In genomic region chr1:74099001-74099435, GRCm38 (mm10) we compare ENCODE assay signal across 8 mouse cellular contexts. TPM values are rescaled to one million over a fixed set of nuclear protein-coding genes. Genes with fewer than 3 reads are reported as not detected.
DNase-seq lines count a peak whose midpoint lies in the region; ATAC-seq and TF ChIP-seq lines count a peak whose summit lies in the region.

No protein-coding gene starts in this region.

- WGBS in liver, embryonic 11.5 days = 3% methylated on average over 13 of the region's 14 CpGs
- 2% methylated on average over 12 of the region's 14 CpGs for WGBS in stomach, postnatal 0 days

- TF ChIP-seq CTCF in layer of hippocampus, adult 2 months (conservative IDR thresholded peaks at IDR 0.05) = no peak
- no peak for TF ChIP-seq CTCF in stomach, postnatal 0 days (IDR thresholded peaks at IDR 0.05; ENCODE audit: low read depth)

- no peak for TF ChIP-seq EP300 in stomach, postnatal 0 days (optimal IDR thresholded peaks at IDR 0.05)

- H3K9me3 ChIP-seq in liver, embryonic 11.5 days (ENCODE audit: control insufficient read depth, low read length) = no peaks in the 10 kb centered on the region
- H3K9me3 ChIP-seq in stomach, postnatal 0 days (ENCODE audit: control insufficient read depth, low read length) = no peaks in the 10 kb centered on the region

- peaks cover 7% of the 10 kb centered on the region; the same call in 1 of the 2 replicates for H3K4me1 ChIP-seq in liver, embryonic 11.5 days (replicated peaks; ENCODE audit: control insufficient read depth, insufficient read depth, low read length)
- no peaks in the 10 kb centered on the region for H3K4me1 ChIP-seq in stomach, postnatal 0 days (replicated peaks; ENCODE audit: control insufficient read depth, insufficient read depth)

- ATAC-seq in liver, embryonic 11.5 days (replicated peaks; ENCODE audit: low FRiP score) = no peak; the same call in 1 of the 2 replicates
- ATAC-seq in stomach, postnatal 0 days (ENCODE audit: low FRiP score, low TSS enrichment) = no peak; the same call in 1 of the 2 replicates
- no peak for ATAC-seq in erythroblast, adult 5-6 weeks (replicated peaks; ENCODE audit: low FRiP score, poor library complexity, severe bottlenecking)

- H3K36me3 ChIP-seq in liver, embryonic 11.5 days (ENCODE audit: control insufficient read depth, insufficient read depth, low read length) = no peaks in the 10 kb centered on the region
- no peaks in the 10 kb centered on the region for H3K36me3 ChIP-seq in stomach, postnatal 0 days (ENCODE audit: control insufficient read depth, insufficient read depth, low read length)

- no peak overlapping the region; the same call in 1 of the 2 replicates for H3K9ac ChIP-seq in liver, embryonic 11.5 days (ENCODE audit: low read depth, low read length)
- 0 out of 2 replicates have a peak overlapping the region, but pooled peaks have one; percentile 31 for H3K9ac ChIP-seq in stomach, postnatal 0 days (ENCODE audit: low read length)

- H3K27me3 ChIP-seq in liver, embryonic 11.5 days (replicated peaks; ENCODE audit: control insufficient read depth, insufficient read depth, low read length) = peaks cover 75% of the 10 kb centered on the region
- H3K27me3 ChIP-seq in stomach, postnatal 0 days (ENCODE audit: control insufficient read depth, insufficient read depth, low read length) = no peaks in the 10 kb centered on the region

- peak overlapping the region; percentile 71 for H3K4me2 ChIP-seq in liver, embryonic 11.5 days
- peak overlapping the region; percentile 84 for H3K4me2 ChIP-seq in stomach, postnatal 0 days (replicated peaks; ENCODE audit: low read depth)

- no peak for DNase-seq in layer of hippocampus, adult 2 months (ENCODE audit: low spot score in 2 of 2)
- DNase-seq in layer of hippocampus, adult 8-10 months (ENCODE audit: low spot score in 2 of 2) = no peak
- DNase-seq in embryo, embryonic 11 days = peak; percentile 62
- DNase-seq in heart, postnatal 14 days = peak; percentile 54 to 61
- no peak for DNase-seq in liver, embryonic 11.5 days (ENCODE audit: low spot score)
- DNase-seq in stomach, postnatal 0 days (ENCODE audit: low spot score) = peak; percentile 48
- DNase-seq in adrenal gland, adult 2 months = no peak

- intact Hi-C loops in heart, postnatal 14 days (cut with DNase I) = no loop called here

- no peak overlapping the region for H3K27ac ChIP-seq in layer of hippocampus, adult 2 months
- H3K27ac ChIP-seq in liver, embryonic 11.5 days (ENCODE audit: low read depth, low read length) = no peak overlapping the region; the same call in 1 of the 2 replicates
- H3K27ac ChIP-seq in stomach, postnatal 0 days (replicated peaks) = no peak overlapping the region

- peak overlapping the region; percentile 61 for H3K4me3 ChIP-seq in layer of hippocampus, adult 2 months
- H3K4me3 ChIP-seq in liver, embryonic 11.5 days (ENCODE audit: low read depth, low read length) = peak overlapping the region; percentile 35
- H3K4me3 ChIP-seq in stomach, postnatal 0 days (ENCODE audit: low read depth, low read length) = peak overlapping the region; percentile 43

RNA-seq across cellular contexts. Expression of gene Tns1, which starts 25.2 kb away (rescaled TPM):
- 10 to 100 TPM; 41.3 to 43.3 TPM for total RNA-seq in layer of hippocampus, adult 2 months (2021)
- 10 to 100 TPM; 44.4 to 54.8 (median 47.4) TPM for total RNA-seq in layer of hippocampus, adult 8-10 months (2022)
- 100 to 1,000 TPM; 677 to 755 TPM for total RNA-seq in heart, postnatal 14 days (2021)
- polyA plus RNA-seq in liver, embryonic 11.5 days (2014; fragmentation: Nextera tagmentation; extraction: Ambion mirVana) = 19.4 and 20.4 TPM in 2 replicates
- polyA plus RNA-seq in stomach, postnatal 0 days (2015; fragmentation: Nextera tagmentation; extraction: Ambion mirVana) = 28.8 and 32.7 TPM in 2 replicates
- total RNA-seq in adrenal gland, adult 2 months (2021) = 100 to 1,000 TPM; 424 to 432 TPM
- 523 and 701 TPM in 2 replicates for polyA plus RNA-seq in adrenal gland, adult 2 months (2012; rRNA removed)
- 8.5 and 9.2 TPM in 2 replicates for total RNA-seq in erythroblast, adult 5-6 weeks (2015; ENCODE audit: low replicate concordance)
- 11.9 and 21.6 TPM in 2 replicates for total RNA-seq in erythroblast, adult 5-6 weeks (2017; ENCODE audit: low replicate concordance)

RNA-seq across cellular contexts. Expression of gene Rufy4, which starts 26.3 kb away (rescaled TPM):
- under 1 TPM in 1 of 2 experiments, not detected in 1; 0.25 TPM for total RNA-seq in layer of hippocampus, adult 2 months (2021)
- total RNA-seq in layer of hippocampus, adult 8-10 months (2022) = under 1 TPM in 1 of 4 experiments, not detected in 3; 0.25 TPM
- 1 to 10 TPM; 1.4 to 1.5 TPM for total RNA-seq in heart, postnatal 14 days (2021)
- 0.17 and 0.34 TPM in 2 replicates for polyA plus RNA-seq in liver, embryonic 11.5 days (2014; fragmentation: Nextera tagmentation; extraction: Ambion mirVana)
- polyA plus RNA-seq in stomach, postnatal 0 days (2015; fragmentation: Nextera tagmentation; extraction: Ambion mirVana) = 0.13 and 0.19 TPM in 2 replicates
- total RNA-seq in adrenal gland, adult 2 months (2021) = 1 to 10 TPM; 1.0 to 2.2 TPM
- 0.45 and 0.90 TPM in 2 replicates for polyA plus RNA-seq in adrenal gland, adult 2 months (2012; rRNA removed)
- total RNA-seq in erythroblast, adult 5-6 weeks (2015; ENCODE audit: low replicate concordance) = not detected in 2 replicates
- not detected in 2 replicates for total RNA-seq in erythroblast, adult 5-6 weeks (2017; ENCODE audit: low replicate concordance)

RNA-seq across cellular contexts. Expression of gene Cxcr2, which starts 54.8 kb away (rescaled TPM):
- not detected for total RNA-seq in layer of hippocampus, adult 2 months (2021)
- total RNA-seq in layer of hippocampus, adult 8-10 months (2022) = not detected
- under 1 TPM; 0.07 to 0.10 TPM for total RNA-seq in heart, postnatal 14 days (2021)
- 0.47 and 0.70 TPM in 2 replicates for polyA plus RNA-seq in liver, embryonic 11.5 days (2014; fragmentation: Nextera tagmentation; extraction: Ambion mirVana)
- 0.15 and 0.18 TPM in 2 replicates for polyA plus RNA-seq in stomach, postnatal 0 days (2015; fragmentation: Nextera tagmentation; extraction: Ambion mirVana)
- under 1 TPM in 1 of 2 experiments, not detected in 1; 0.21 TPM for total RNA-seq in adrenal gland, adult 2 months (2021)
- not detected in 2 replicates for polyA plus RNA-seq in adrenal gland, adult 2 months (2012; rRNA removed)
- 19.2 and 25.7 TPM in 2 replicates for total RNA-seq in erythroblast, adult 5-6 weeks (2015; ENCODE audit: low replicate concordance)
- 23.0 and 24.7 TPM in 2 replicates for total RNA-seq in erythroblast, adult 5-6 weeks (2017; ENCODE audit: low replicate concordance)

Comparison
In these comparisons a context has a peak if more than half of its experiments do, and no peak if none do; other contexts are left out.
1. DNase-seq: peak in embryo, embryonic 11 days (single experiment), heart, postnatal 14 days (2 of 2) and stomach, postnatal 0 days (single experiment); none in layer of hippocampus, adult 2 months (0 of 2), layer of hippocampus, adult 8-10 months (0 of 2), liver, embryonic 11.5 days (single experiment) and adrenal gland, adult 2 months (single experiment).
2. RNA of gene Tns1, which starts 25.2 kb away (total RNA-seq): 677 to 755 TPM in heart, postnatal 14 days and 424 to 432 TPM in adrenal gland, adult 2 months; 44.4 to 54.8 TPM in layer of hippocampus, adult 8-10 months, 41.3 to 43.3 TPM in layer of hippocampus, adult 2 months and 8.5 to 21.6 TPM in erythroblast, adult 5-6 weeks; every median in the first group is over 4 times any median in the second.
3. RNA of gene Cxcr2, which starts 54.8 kb away (total RNA-seq): 19.2 to 25.7 TPM in erythroblast, adult 5-6 weeks; 0.21 TPM in adrenal gland, adult 2 months, 0.07 to 0.10 TPM in heart, postnatal 14 days, not detected in layer of hippocampus, adult 2 months and not detected in layer of hippocampus, adult 8-10 months; every median in the first group is over 10 times any median in the second.
4. Peak in every context shown above with its lines, with median percentiles within 50 percentile points of each other: H3K4me3 ChIP-seq.